Mouse (Mus musculus): ENCODE measurements around the gene Lurap1l.

Gene Lurap1l

GRCm38 (mm10) chr4:80918526-80919129 is 8.2 kb downstream of the Lurap1l start:
- no peak for DNase-seq

GRCm38 (mm10) chr4:80919217-80919867 is 8.9 kb downstream of the Lurap1l start:
- DNase-seq, result no peak

- no peak for DNase-seq
Observed at GRCm38 (mm10) chr4:80921646-80922489, 11.4 kb downstream of the Lurap1l start.

- DNase-seq, result no peak
Observed at GRCm38 (mm10) chr4:80922654-80923053, 12.2 kb downstream of the Lurap1l start.

- no peak for DNase-seq
Observed at GRCm38 (mm10) chr4:80924815-80925214, 14.4 kb downstream of the Lurap1l start.

- no peak for DNase-seq
Observed at GRCm38 (mm10) chr4:80925752-80926519, 15.5 kb downstream of the Lurap1l start.

GRCm38 (mm10) chr4:80934749-80935148 is 24.3 kb downstream of the Lurap1l start:
- no peak for DNase-seq

- no peak for DNase-seq
Observed at GRCm38 (mm10) chr4:80939115-80939514, 28.7 kb downstream of the Lurap1l start.

GRCm38 (mm10) chr4:80940946-80941345 is 30.5 kb downstream of the Lurap1l start:
- no peak for DNase-seq

- no peak for DNase-seq
Observed at GRCm38 (mm10) chr4:80941978-80942377, 31.5 kb downstream of the Lurap1l start.

GRCm38 (mm10) chr4:80944605-80945004 is 34.2 kb downstream of the Lurap1l start:
- no peak for DNase-seq

GRCm38 (mm10) chr4:80949110-80949509 is 38.7 kb downstream of the Lurap1l start:
- DNase-seq, result no peak

- no peak for DNase-seq
Observed at GRCm38 (mm10) chr4:80949720-80950119, 39.3 kb downstream of the Lurap1l start.

- no peak for DNase-seq
Observed at GRCm38 (mm10) chr4:80950280-80950781, 39.9 kb downstream of the Lurap1l start.

GRCm38 (mm10) chr4:80952653-80953052 is 42.2 kb downstream of the Lurap1l start:
- peak; percentile 10 for DNase-seq

- no peak for DNase-seq
Observed at GRCm38 (mm10) chr4:80955942-80956341, 45.5 kb downstream of the Lurap1l start.

- no peak for DNase-seq
Observed at GRCm38 (mm10) chr4:80967526-80967925, 57.1 kb downstream of the Lurap1l start.

- no peak for DNase-seq
Observed at GRCm38 (mm10) chr4:80971846-80972245, 61.4 kb downstream of the Lurap1l start.

- DNase-seq, result no peak
Observed at GRCm38 (mm10) chr4:80973896-80974295, 63.5 kb downstream of the Lurap1l start.

- DNase-seq, result no peak
Observed at GRCm38 (mm10) chr4:80990819-80991218, 80.4 kb downstream of the Lurap1l start.

GRCm38 (mm10) chr4:81003528-81003927 is 93.1 kb downstream of the Lurap1l start:
- no peak for DNase-seq
